Mouse (Mus musculus) neural tube, embryonic 11.5 days (tissue): Measurements from ENCODE around the gene Rxylt1. TPM values are rescaled to one million over a fixed set of nuclear protein-coding genes. Genes with fewer than 3 reads are reported as not detected.
A peak's percentile ranks its signal among the peaks of the same experiment; 100 is the strongest.

Experiments used
- ATAC-seq: fragments of 200-750 bp; cut with Nextera tagmentation; 2 replicates; pipeline ENCODE4 v1.8.0; 2017; ENCODE audit warnings: moderate number of reproducible peaks, mild to moderate bottlenecking, moderate TSS enrichment, moderate library complexity; ENCODE audit not compliant: insufficient read depth, low FRiP score, low TSS enrichment
- DNase-seq: peaks from one replicate; pipeline ENCODE4 v3.0.0-alpha.2; 2015; ENCODE audit warnings: low spot score
- H3K27ac ChIP-seq: fragments of 300-500 bp; sonication (generic); 2 replicates; pipeline ENCODE4 v1.5.1; 2014; ENCODE audit warnings: low read depth, mild to moderate bottlenecking, low read length
- H3K27me3 ChIP-seq: fragments of 300-500 bp; sonication (generic); 2 replicates; pipeline ENCODE4 v1.6.1; 2014; ENCODE audit warnings: mild to moderate bottlenecking, low read length, mixed read lengths; ENCODE audit not compliant: control insufficient read depth, insufficient read depth
- H3K36me3 ChIP-seq: fragments of 300-500 bp; sonication (generic); 2 replicates; pipeline ENCODE4 v1.6.1; 2014; ENCODE audit warnings: mild to moderate bottlenecking, low read length, moderate library complexity, mixed read lengths; ENCODE audit not compliant: control insufficient read depth, insufficient read depth
- H3K4me1 ChIP-seq: fragments of 300-500 bp; sonication (generic); 2 replicates; pipeline ENCODE4 v1.6.1; 2014; ENCODE audit warnings: low read length, mixed read lengths; ENCODE audit not compliant: control insufficient read depth, insufficient read depth
- H3K4me2 ChIP-seq: fragments of 300-500 bp; sonication (generic); 2 replicates; pipeline ENCODE4 v1.6.1; 2014; ENCODE audit warnings: low read depth, mild to moderate bottlenecking, moderate library complexity
- H3K4me3 ChIP-seq: fragments of 300-500 bp; sonication (generic); 2 replicates; pipeline ENCODE4 v1.5.1; 2014; ENCODE audit warnings: low read depth, low read length
- H3K9ac ChIP-seq: fragments of 300-500 bp; sonication (generic); 2 replicates; pipeline ENCODE4 v1.6.1; 2014; ENCODE audit warnings: mild to moderate bottlenecking, low read length
- H3K9me3 ChIP-seq: fragments of 300-500 bp; sonication (generic); 2 replicates; pipeline ENCODE4 v1.6.1; 2016; ENCODE audit warnings: low read length; ENCODE audit not compliant: control insufficient read depth
- WGBS: fragments of 180-500 bp; shearing (Covaris S2); extraction: QIAGEN DNeasy Blood & Tissue Kit; methylation state at CpG from one replicate; pipeline ENCODE4 v1.1.7; 2014; 5-methylcytosine and 5-hydroxymethylcytosine counted together
- polyA plus RNA-seq: library from polyadenylated mRNA; unstranded; fragments of >200 nt; fragmentation: Nextera tagmentation; extraction: Ambion mirVana; gene quantifications from 2 replicates; pipeline ENCODE4 v1.2.1, GENCODE M21; 2014

The Rxylt1 gene
- 44.4 and 45.1 TPM in 2 replicates for polyA plus RNA-seq

GRCm38 (mm10) chr10:122096980-122097844 lies at the start of gene Rxylt1:
TSS of gene Rxylt1 (minus strand) at chr10:122097371.
- H3K9me3 ChIP-seq: no peaks in the 10 kb centered on the region
- no peaks in the 10 kb centered on the region for H3K36me3 ChIP-seq
- H3K9ac ChIP-seq: peak within 1 kb of the TSS; percentile 86
- DNase-seq (peak; percentile 95), ATAC-seq (peak; percentile 97)
- peak within 1 kb of the TSS; percentile 71 for H3K4me3 ChIP-seq
- peak within 1 kb of the TSS; percentile 87 for H3K27ac ChIP-seq
- peak within 1 kb of the TSS; percentile 72 for H3K4me2 ChIP-seq
- under 1% methylated on average over 44 of the region's 48 CpGs for WGBS
- peaks cover 4% of the 10 kb centered on the region; the same call in 1 of the 2 replicates for H3K4me1 ChIP-seq
- no peaks in the 10 kb centered on the region for H3K27me3 ChIP-seq

- Histone ChIP-seq H3K9me3 (no peaks in the 10 kb centered on the region), H3K27me3 (no peaks in the 10 kb centered on the region), H3K4me1 (no peaks in the 10 kb centered on the region), H3K9ac (no peak overlapping the region), H3K27ac (no peak overlapping the region), H3K4me3 (no peak overlapping the region), H3K36me3 (no peaks in the 10 kb centered on the region), H3K4me2 (no peak overlapping the region)
- 89% methylated on average over 21 of the region's 21 CpGs for WGBS
- DNase-seq (no peak), ATAC-seq (no peak)
Observed at GRCm38 (mm10) chr10:122121290-122121970, 24.3 kb upstream of the Rxylt1 start.

GRCm38 (mm10) chr10:122120500-122121289 lies 23.5 kb upstream of the Rxylt1 start:
- Histone ChIP-seq H3K27me3 (no peaks in the 10 kb centered on the region), H3K9me3 (no peaks in the 10 kb centered on the region), H3K36me3 (no peaks in the 10 kb centered on the region), H3K9ac (no peak overlapping the region), H3K27ac (no peak overlapping the region), H3K4me1 (no peaks in the 10 kb centered on the region), H3K4me3 (no peak overlapping the region), H3K4me2 (no peak overlapping the region)
- ATAC-seq (peak; percentile 31; the same call in 1 of the 2 replicates), DNase-seq (no peak)
- 65% methylated on average over 16 of the region's 16 CpGs for WGBS

- DNase-seq: no peak
- no peak overlapping the region for H3K9ac ChIP-seq
- no peaks in the 10 kb centered on the region for H3K36me3 ChIP-seq
- 81% methylated on average over 6 of the region's 6 CpGs for WGBS
- no peaks in the 10 kb centered on the region for H3K27me3 ChIP-seq
- H3K4me3 ChIP-seq: no peak overlapping the region
- ATAC-seq: no peak
- H3K9me3 ChIP-seq: no peaks in the 10 kb centered on the region
- H3K4me1 ChIP-seq: no peaks in the 10 kb centered on the region
- no peak overlapping the region for H3K27ac ChIP-seq
- no peak overlapping the region for H3K4me2 ChIP-seq
Observed at GRCm38 (mm10) chr10:122119451-122119850, 22.3 kb upstream of the Rxylt1 start.

- no peaks in the 10 kb centered on the region for H3K36me3 ChIP-seq
- ATAC-seq (no peak), DNase-seq (no peak)
- no peaks in the 10 kb centered on the region for H3K27me3 ChIP-seq
- H3K4me1 ChIP-seq: no peaks in the 10 kb centered on the region
- no peak overlapping the region for H3K9ac ChIP-seq
- no peak overlapping the region for H3K27ac ChIP-seq
- H3K4me2 ChIP-seq: no peak overlapping the region
- no peaks in the 10 kb centered on the region for H3K9me3 ChIP-seq
- H3K4me3 ChIP-seq: no peak overlapping the region
- 91% methylated on average over 11 of the region's 11 CpGs for WGBS
Observed at GRCm38 (mm10) chr10:122116636-122117035, 19.5 kb upstream of the Rxylt1 start.

GRCm38 (mm10) chr10:122106633-122107028 lies 9.5 kb upstream of the Rxylt1 start:
- no peak overlapping the region for H3K9ac ChIP-seq
- no peaks in the 10 kb centered on the region for H3K36me3 ChIP-seq
- no peaks in the 10 kb centered on the region for H3K9me3 ChIP-seq
- H3K4me2 ChIP-seq: no peak overlapping the region
- H3K27me3 ChIP-seq: no peaks in the 10 kb centered on the region
- ATAC-seq: no peak
- H3K4me3 ChIP-seq: no peak overlapping the region
- H3K27ac ChIP-seq: no peak overlapping the region
- H3K4me1 ChIP-seq: no peaks in the 10 kb centered on the region
- 68% methylated on average over 3 of the region's 3 CpGs for WGBS
- DNase-seq: no peak

GRCm38 (mm10) chr10:122105889-122106632 lies 8.9 kb upstream of the Rxylt1 start:
- H3K4me3 ChIP-seq: no peak overlapping the region
- no peaks in the 10 kb centered on the region for H3K27me3 ChIP-seq
- no peaks in the 10 kb centered on the region for H3K36me3 ChIP-seq
- no peak overlapping the region for H3K9ac ChIP-seq
- DNase-seq (no peak), ATAC-seq (0 out of 2 replicates have a peak, but pooled peaks have one; percentile 4)
- no peaks in the 10 kb centered on the region for H3K9me3 ChIP-seq
- H3K27ac ChIP-seq: no peak overlapping the region
- no peak overlapping the region for H3K4me2 ChIP-seq
- no peaks in the 10 kb centered on the region for H3K4me1 ChIP-seq
- WGBS: 65% methylated on average over 10 of the region's 10 CpGs

GRCm38 (mm10) chr10:122105407-122105806 lies 8.2 kb upstream of the Rxylt1 start:
- WGBS: 4% methylated on average over 3 of the region's 3 CpGs
- Histone ChIP-seq H3K4me2 (no peak overlapping the region), H3K4me1 (no peaks in the 10 kb centered on the region), H3K27me3 (no peaks in the 10 kb centered on the region), H3K4me3 (no peak overlapping the region), H3K9ac (no peak overlapping the region), H3K27ac (no peak overlapping the region), H3K9me3 (no peaks in the 10 kb centered on the region), H3K36me3 (no peaks in the 10 kb centered on the region)
- peak; percentile 76 for DNase-seq
- peak; percentile 63; the same call in 1 of the 2 replicates for ATAC-seq
